Mouse (Mus musculus): Measurements from ENCODE around the gene Dcst1.

DNA sequence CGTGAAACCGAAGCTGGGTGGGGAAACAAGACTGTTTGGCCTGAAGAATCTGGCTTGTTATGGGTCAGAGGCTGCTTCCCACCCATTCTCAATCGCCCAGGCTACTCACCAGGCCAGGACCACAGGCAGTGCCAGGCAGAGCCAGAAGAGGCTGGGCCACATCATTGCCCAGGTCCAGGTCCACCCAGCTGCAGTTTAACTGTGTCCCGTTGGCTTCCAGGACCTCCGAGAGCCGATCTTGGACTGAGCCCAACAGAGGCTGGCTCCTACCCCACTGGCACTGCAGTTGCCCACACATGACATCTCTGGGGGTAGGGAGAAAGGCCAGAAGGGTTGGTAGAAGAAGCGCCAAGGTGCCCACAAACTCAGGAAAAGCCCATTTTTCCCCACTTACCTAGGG, 21.8 kb downstream of the Dcst1 start:
- TF ChIP-seq CTCF (IDR thresholded peaks at IDR 0.05; ENCODE audit: borderline replicate concordance, insufficient read depth, low read length) (no peak), POLR2A (IDR thresholded peaks at IDR 0.05; ENCODE audit: low read depth, low read length) (no peak)

All from embryonic fibroblast, embryonic 13.5 days (primary cell).